Mouse (Mus musculus) gastrocnemius, adult 18-20 months (tissue): ENCODE results near the gene Hgfac. TPM values are rescaled to one million over a fixed set of nuclear protein-coding genes. Genes with fewer than 3 reads are reported as not detected.
A peak's percentile ranks its signal among the peaks of the same experiment; 100 is the strongest.

Experiments used
- DNase-seq: peaks from one replicate; pipeline ENCODE4 v3.0.0; 2021; ENCODE audit warnings: low spot score
- long read RNA-seq, 2 experiments: library from polyadenylated mRNA; stranded (forward); transcript quantifications; one replicate each; pipeline ENCODE4 v2.0.0; 2021
- total RNA-seq, 2 experiments: library from RNA; stranded (reverse); gene quantifications; 2 replicates each; pipeline ENCODE4 v1.2.3; 2021

The Hgfac gene
- total RNA-seq: under 1 TPM in 1 of 2 experiments, not detected in 1; 0.57 TPM
- long read RNA-seq, experiment 1: 0 reads
- long read RNA-seq, experiment 2: 0 reads

- DNase-seq: no peak
These were observed at the start of gene Hgfac for GRCm38 (mm10) chr5:35041268-35041829. Gene Hgfac, plus strand, starts transcription at chr5:35041509.

DNA sequence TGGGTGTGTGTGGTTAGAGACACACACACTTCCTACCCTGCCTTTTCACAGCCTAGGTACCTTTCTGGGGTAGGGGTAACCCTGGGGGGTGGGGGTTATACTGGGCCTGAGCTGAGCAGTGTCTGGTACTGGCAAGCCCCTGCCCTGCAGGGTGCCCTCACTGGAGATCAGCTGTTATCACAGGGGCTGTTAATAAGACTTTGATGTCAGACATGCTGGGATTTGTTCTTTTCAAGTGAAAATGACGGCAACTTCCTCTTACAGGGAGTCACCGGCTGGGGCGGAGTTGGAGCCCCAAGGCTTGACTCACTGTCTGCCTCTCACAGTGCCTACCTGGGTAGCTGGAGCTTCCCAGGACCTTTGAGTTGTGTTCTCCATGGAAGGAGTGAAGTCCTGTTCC, 42.6 kb upstream of the Hgfac start:
- no peak for DNase-seq

DNA sequence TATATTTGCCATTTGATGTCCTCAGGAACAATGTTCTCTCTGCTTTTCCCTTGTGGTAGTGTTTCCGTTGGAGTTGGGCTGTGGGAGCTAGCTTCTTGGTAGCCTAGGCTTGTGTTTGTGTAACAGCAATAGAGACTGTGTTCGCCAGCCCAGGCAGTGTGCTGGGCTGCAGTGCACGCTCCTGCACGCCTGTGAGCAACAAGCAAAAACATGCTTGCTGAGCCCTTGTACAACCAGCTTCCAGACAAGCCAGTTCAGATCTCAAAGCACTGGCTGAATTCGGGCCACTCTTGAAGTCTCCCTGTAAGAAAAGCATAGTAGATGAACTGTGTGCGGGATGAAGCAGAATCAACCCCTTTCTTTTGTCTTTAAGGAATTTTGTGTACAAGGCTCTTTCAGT, 42.0 kb upstream of the Hgfac start:
- no peak for DNase-seq

DNA sequence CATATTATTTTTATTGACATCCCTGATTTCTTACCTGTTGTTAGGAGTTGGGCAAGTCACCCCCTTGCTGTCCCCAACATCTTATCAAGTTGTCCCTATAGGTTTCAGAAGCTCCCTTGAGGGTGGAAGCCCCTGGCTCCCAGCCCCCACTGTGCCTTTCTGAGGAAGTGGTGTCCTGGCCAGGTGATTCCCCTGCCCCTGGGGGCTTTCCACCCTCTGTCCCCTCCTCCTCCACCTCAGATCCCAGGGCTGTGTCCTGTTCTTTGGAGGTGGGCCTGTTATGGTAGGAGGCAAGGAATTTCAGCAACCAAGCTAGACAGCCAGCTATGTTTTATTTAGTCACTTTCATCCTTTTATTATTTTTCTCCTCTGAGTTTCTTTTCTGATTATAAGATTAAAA, 41.0 kb upstream of the Hgfac start:
- DNase-seq: no peak

GRCm38 (mm10) chr5:35001144-35001543, 40.2 kb upstream of the Hgfac start:
- no peak for DNase-seq

GRCm38 (mm10) chr5:35003611-35004162, 37.6 kb upstream of the Hgfac start:
- no peak for DNase-seq

GRCm38 (mm10) chr5:35004769-35005168, 36.5 kb upstream of the Hgfac start:
- no peak for DNase-seq

- no peak for DNase-seq
These were observed 35.6 kb upstream of the Hgfac start for GRCm38 (mm10) chr5:35005659-35006058.

DNA sequence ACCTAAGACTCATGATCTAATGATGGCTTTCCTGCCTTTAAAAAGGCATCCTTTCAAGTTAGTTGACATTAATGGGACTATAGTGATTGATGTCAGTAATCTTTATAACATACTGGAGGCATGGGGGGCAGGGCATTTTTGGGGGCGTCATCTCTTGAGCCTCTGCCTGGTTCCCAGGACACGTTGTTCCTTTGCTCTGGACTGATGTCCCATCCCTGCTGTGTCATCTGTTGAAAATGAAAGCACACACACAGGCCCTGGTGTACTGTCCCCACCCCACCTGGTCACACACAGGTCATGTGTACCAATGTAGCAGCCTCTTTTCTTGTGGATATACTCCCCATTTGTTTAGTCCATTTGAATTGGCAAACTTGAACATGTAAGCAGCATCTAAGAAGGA, 34.7 kb upstream of the Hgfac start:
- no peak for DNase-seq

DNA sequence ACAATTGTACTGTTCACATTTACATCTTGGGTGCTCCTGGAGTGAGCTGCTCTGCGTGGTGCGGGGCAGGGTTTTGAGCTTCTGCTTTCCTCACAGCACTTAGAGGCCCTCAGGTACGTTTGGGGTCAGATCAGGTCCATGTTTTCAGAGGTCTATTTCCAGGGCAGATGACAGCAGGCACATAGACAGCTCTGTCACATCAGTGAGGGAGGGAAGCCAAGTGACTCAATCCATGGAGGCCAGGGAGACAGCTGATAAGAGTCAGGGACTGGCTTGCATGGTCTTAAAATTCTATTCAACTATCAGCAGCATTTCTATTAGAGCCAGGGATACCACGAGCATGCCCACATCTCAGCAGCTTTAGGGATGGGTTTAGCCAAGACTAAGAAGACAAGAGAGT, 32.1 kb upstream of the Hgfac start:
- no peak for DNase-seq

DNA sequence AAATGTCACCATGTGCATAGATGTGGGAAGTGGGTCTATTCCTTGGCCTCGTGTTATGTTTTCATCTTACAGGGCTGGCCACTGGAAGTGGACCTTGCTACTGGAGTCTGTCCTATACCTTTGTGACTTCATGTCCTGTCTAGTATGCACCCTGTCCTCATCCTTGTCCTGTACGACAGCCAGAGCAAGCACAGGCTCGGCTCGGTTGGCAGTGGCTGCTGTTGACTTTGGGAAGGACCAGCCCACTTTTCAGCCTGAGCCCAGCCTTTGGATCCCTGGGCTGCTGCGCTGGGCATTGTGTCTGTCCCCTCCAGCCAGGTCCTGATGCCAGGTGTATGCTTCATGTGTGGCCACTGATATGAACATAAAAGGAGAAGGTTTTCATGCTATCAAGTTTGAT, 30.7 kb upstream of the Hgfac start:
- DNase-seq: no peak

- no peak for DNase-seq
These were observed 30.0 kb upstream of the Hgfac start for GRCm38 (mm10) chr5:35011156-35011923.

DNA sequence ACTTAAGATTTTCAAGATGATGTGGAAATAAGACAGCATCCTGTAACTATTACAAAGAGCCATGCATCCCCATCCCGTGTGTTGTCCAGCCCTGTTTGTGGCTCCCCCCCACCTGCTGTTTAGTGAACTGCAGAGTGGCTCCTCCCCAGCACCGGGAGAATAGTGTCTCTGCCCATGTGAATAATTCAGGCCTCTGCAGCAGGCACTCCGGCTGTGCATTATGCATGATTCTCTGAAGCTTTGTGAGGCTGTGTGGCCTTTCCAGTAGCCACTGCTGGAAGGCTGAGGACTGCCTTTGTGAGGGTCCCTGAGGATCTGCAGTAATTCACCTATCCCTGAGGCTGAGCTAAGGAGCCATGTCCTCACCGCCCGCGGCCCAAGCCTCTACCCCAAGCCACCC, 27.3 kb upstream of the Hgfac start:
- no peak for DNase-seq

DNA sequence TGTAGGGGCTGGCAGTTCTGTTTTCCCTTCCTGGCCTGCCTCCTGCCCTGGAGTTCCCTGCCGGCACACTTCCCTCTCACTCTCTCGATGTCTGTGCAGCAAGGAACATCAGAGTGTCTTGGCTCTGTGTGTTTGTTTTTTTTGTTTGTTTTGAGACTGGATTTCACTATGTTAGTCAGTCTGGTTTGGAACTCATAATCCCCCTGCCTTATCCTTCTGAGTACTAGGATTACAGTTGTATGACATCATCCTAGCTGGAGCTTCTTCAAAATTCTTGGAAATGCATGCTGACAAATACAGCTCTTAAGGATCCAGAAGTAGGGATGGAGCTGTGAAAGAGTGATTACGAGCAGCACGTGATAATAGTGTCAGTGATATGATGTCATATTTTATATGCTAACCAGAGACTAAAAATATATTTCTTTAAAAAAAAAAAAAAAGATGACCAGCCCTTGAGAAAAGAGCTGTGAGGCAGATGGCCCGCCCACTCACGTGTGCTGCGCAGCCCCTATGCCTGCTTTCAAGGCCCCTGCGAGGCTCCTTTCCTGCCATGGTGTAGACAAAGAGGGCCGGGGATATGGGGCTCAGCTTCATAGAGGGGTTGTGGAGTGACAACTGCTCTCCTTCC, 21.5 kb upstream of the Hgfac start:
- DNase-seq: no peak

DNA sequence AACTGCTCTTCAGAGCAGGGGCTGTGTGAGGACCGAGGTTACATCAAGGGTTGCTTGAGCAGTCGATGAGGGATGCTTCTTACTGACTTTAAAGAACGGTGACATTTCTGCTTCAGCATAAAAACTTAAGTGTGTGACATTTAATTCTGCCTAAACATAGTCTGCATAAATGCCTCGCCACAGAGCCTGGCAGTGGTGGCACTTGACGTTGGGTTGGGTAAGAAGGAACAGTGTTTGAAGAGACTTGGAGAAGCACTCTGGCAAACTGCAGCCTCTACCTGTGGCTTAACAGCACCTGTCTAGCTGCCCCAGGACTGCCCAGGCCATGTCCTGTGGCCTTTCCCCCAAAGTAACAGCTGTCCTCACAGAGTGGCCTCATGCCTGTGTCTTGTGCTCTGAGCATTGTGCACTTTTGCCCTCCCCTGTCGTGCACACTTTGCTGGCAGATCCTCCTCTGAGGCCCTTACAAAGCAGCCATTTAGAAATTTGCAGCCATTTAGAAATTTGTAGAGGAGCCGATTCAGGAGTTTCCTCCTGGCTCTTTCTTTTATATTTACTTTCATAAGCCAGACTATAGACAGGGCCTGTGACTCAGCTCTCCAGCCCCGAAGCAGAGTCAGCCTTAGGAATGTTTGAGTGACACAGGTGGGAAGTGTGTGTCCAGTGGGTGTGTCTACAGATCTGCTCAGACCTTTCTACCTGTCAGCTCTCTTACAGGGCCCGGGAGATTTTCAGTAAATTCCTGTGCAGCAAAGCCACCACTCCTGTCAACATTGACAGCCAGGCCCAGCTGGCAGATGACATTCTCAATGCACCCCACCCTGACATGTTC, 20.7 kb upstream of the Hgfac start:
- DNase-seq: no peak

GRCm38 (mm10) chr5:35024975-35025374, 16.3 kb upstream of the Hgfac start:
- peak; percentile 45 for DNase-seq

DNA sequence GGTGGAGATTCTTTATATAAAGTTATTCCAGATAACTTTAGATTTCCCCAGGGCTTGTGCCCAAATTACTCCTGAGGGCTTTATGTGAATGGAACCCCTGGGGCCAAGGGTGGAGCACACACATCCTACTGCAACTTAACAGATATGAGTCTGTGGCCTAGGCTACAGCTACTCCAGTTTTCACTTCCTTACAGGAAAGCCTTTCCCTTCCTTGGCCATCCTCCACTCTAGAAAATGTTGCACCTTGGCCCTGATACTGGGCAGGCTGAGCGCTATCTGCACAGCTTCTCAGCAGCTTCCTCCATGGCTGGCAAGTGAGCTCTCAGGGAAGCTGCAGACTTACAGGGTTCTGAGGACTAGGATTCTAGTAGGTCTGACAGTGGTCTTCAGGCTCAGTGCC, 12.0 kb upstream of the Hgfac start:
- no peak for DNase-seq

GRCm38 (mm10) chr5:35029755-35030154, 11.6 kb upstream of the Hgfac start:
- no peak for DNase-seq

DNA sequence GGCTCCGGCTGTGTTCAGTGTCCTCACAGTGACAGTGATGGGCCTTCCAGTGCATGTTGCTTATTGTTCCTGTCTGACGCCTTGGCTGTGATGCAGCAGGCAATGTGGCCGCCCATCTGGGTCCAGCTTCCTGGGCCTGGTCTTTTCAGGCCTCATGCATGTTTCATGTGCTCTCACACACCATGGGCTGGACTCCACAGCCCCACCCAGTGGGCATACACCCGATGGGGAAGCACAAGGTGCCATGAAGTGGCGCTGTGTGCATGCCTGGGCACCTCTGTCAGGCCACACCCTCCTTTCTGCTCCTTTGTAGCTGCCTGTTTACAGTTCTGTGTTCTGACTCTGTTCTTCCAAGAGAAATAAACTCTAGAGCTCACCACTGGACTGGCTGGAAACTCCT, 8.2 kb upstream of the Hgfac start:
- no peak for DNase-seq

- DNase-seq: no peak
These were observed 7.7 kb upstream of the Hgfac start for GRCm38 (mm10) chr5:35033619-35034018.

- no peak for DNase-seq
These were observed 6.2 kb upstream of the Hgfac start for GRCm38 (mm10) chr5:35035141-35035540.

DNA sequence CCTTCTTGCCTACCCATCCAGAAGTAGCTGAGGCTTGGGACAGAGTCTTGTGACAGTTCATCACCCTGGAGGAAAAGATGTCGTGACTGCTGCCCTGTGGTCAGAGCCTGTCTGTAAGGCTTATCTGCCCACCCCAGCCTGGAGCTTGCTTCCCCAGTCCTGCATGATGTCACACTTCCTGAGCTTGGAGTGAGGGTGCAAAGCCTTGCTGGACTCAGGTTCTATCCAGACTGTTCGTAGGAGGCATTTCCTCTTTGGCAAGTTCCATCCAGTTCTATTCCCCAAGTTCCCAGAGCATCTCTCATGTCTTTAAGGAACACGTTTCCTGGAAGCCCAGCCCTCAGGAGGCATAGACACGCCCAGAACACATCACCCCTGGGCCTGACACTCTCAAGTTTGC, 5.5 kb upstream of the Hgfac start:
- DNase-seq: no peak
